8 mouse cellular contexts compared by ENCODE assay signal in the genomic region with DNA sequence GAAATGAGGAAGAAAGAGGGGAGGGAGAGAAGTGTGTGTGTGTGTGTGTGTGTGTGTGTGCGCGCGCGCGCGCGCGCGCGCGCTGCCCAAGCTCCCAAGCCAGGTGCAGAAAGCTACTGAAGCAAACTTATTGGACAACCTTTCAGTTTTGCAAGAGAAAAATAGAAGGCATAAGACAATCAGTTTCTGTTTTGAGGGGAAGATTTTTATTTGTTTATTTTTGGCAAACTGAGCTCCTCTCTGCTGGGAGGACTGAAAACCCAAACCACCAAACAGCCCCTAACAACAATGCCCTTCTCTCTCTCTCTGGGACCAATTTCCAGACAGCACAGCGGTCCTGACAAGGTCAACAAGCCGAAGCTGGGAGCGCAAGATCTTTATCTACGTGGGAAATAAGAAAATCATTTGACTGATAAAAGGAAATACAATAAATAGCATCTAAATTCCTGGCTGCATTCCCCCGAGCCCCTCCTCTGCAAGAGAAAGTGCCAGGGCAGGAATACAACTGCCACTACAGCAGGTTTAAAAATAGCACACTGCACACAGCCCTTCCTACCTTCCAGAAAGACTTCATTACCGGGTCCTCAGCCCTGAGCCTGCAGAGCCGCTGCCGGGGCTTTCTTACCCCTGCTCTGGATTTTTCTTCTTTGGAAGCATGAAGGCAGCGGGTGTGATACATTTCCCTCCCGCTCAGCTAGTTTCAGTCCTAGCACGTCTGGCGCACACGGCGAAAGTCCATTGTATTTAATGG.
DNase-seq lines count a peak whose midpoint lies in the region; ATAC-seq and TF ChIP-seq lines count a peak whose summit lies in the region.

No protein-coding gene starts in this region.

- TF ChIP-seq CTCF in intestine, postnatal 0 days (IDR thresholded peaks at IDR 0.05; ENCODE audit: low read depth): no peak

- H3K9ac ChIP-seq in intestine, postnatal 0 days (ENCODE audit: low read depth, low read length): peak overlapping the region; percentile 45
- peak overlapping the region; percentile 35; the same call in 1 of the 2 replicates for H3K9ac ChIP-seq in neural tube, embryonic 14.5 days (replicated peaks; ENCODE audit: low read depth, low read length)

- H3K36me3 ChIP-seq in intestine, postnatal 0 days (ENCODE audit: control insufficient read depth, insufficient read depth): no peaks in the 10 kb centered on the region
- no peaks in the 10 kb centered on the region for H3K36me3 ChIP-seq in neural tube, embryonic 14.5 days (ENCODE audit: control insufficient read depth, insufficient read depth, low read length)

- peak overlapping the region; percentile 88 for H3K27ac ChIP-seq in intestine, postnatal 0 days (ENCODE audit: low read depth, low read length)
- H3K27ac ChIP-seq in neural tube, embryonic 14.5 days (ENCODE audit: low read depth, low read length): peak overlapping the region; percentile 97

- peak; percentile 44 for DNase-seq in urinary bladder, postnatal 14 days (ENCODE audit: low spot score)
- DNase-seq in urinary bladder, postnatal 25 days (ENCODE audit: low spot score): no peak
- DNase-seq in cerebellum, adult 9-10 months: peak; percentile 63
- DNase-seq in gastrocnemius, postnatal 10 days: peak; percentile 23
- DNase-seq in lung, adult 18-20 months: peak; percentile 20 to 31
- DNase-seq in layer of hippocampus, postnatal 14 days (ENCODE audit: low spot score in 2 of 2): no peak

- no peaks in the 10 kb centered on the region for H3K9me3 ChIP-seq in intestine, postnatal 0 days (ENCODE audit: control insufficient read depth)
- no peaks in the 10 kb centered on the region for H3K9me3 ChIP-seq in neural tube, embryonic 14.5 days (ENCODE audit: control insufficient read depth, low read length)

- no peaks in the 10 kb centered on the region for H3K4me1 ChIP-seq in intestine, postnatal 0 days (replicated peaks; ENCODE audit: control insufficient read depth, insufficient read depth, low read length)
- H3K4me1 ChIP-seq in neural tube, embryonic 14.5 days (ENCODE audit: control insufficient read depth, insufficient read depth, low read length): peaks cover 28% of the 10 kb centered on the region

- H3K27me3 ChIP-seq in intestine, postnatal 0 days (replicated peaks; ENCODE audit: control insufficient read depth, insufficient read depth, low read length): no peaks in the 10 kb centered on the region
- H3K27me3 ChIP-seq in neural tube, embryonic 14.5 days (ENCODE audit: control insufficient read depth, insufficient read depth, low read length): no peaks in the 10 kb centered on the region

- ATAC-seq in intestine, postnatal 0 days: no peak
- no peak for ATAC-seq in neural tube, embryonic 14.5 days (ENCODE audit: low read depth)

- peak overlapping the region; percentile 51 for H3K4me3 ChIP-seq in intestine, postnatal 0 days (ENCODE audit: low read depth, low read length)
- peak overlapping the region; percentile 5; the same call in 1 of the 2 replicates for H3K4me3 ChIP-seq in neural tube, embryonic 14.5 days (ENCODE audit: low read depth, low read length)

- H3K4me2 ChIP-seq in intestine, postnatal 0 days (replicated peaks; ENCODE audit: low read depth): peak overlapping the region; percentile 94
- peak overlapping the region; percentile 69 for H3K4me2 ChIP-seq in neural tube, embryonic 14.5 days (ENCODE audit: low read depth, low read length)

- WGBS in intestine, postnatal 0 days: 2% methylated on average over 25 of the region's 25 CpGs
- 5% methylated on average over 25 of the region's 25 CpGs for WGBS in neural tube, embryonic 14.5 days

Comparison
In these comparisons a context has a peak if more than half of its experiments do, and no peak if none do; other contexts are left out.
1. DNase-seq: peak in urinary bladder, postnatal 14 days (single experiment), cerebellum, adult 9-10 months (single experiment), gastrocnemius, postnatal 10 days (single experiment) and lung, adult 18-20 months (2 of 2); none in urinary bladder, postnatal 25 days (single experiment) and layer of hippocampus, postnatal 14 days (0 of 2).